Mouse (Mus musculus): ENCODE measurements at regions not wholly inside any gene's neighbourhood (a gene's known extent, or its start where the extent isn't known, plus 50 kb on each side); places are given as distances from the start of the nearest gene placed in this dataset.
A peak's percentile ranks its signal among the peaks of the same experiment; 100 is the strongest.

- DNase-seq, result no peak
Measured at GRCm38 (mm10) chrX:11722730-11723129, 395.1 kb downstream of the H2al1j start.

GRCm38 (mm10) chrX:11724718-11725117, 397.1 kb downstream of the H2al1j start:
- no peak for DNase-seq

GRCm38 (mm10) chrX:11726524-11727231, 399.1 kb downstream of the H2al1j start:
- no peak for DNase-seq

DNA sequence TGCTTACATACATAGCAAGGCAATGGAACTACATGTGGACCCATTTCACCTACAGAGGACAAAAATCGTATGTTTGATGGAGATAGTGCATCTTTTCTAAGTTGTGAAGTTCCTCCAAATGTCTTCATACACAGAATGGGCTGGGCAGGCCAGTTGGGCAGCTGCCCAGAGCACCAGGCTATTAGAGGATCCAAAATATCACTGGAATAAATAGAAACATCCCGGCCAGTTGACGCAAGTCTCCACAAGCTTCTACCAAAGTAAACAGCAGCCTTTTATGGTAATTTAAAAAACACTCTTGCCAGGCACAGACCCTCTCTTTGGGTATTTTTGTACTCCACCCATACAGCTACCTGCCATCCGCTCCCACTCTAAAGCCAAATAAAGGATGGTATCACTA, 400.9 kb downstream of the H2al1j start:
- DNase-seq, result peak; percentile 15

GRCm38 (mm10) chrX:11729992-11730391, 402.4 kb downstream of the H2al1j start:
- DNase-seq, result no peak

DNA sequence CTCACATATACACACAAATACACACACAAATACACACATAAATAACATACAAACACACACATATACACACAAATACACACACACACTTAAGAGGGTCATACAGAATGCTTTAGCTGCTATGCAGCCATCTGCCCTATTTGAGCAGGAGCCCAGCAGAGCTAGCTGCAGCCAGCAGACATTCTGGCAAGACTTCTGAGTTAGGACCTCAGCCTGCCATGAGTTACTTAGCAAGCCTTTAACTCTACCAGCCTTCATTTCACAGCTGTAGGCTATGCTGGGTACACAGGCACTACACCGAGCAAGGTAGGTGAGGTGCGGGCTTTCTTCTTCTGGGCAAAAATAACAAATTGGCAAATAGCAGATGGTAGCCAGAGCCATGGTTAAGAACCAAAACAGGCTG, 404.7 kb downstream of the H2al1j start:
- DNase-seq, result no peak

DNA sequence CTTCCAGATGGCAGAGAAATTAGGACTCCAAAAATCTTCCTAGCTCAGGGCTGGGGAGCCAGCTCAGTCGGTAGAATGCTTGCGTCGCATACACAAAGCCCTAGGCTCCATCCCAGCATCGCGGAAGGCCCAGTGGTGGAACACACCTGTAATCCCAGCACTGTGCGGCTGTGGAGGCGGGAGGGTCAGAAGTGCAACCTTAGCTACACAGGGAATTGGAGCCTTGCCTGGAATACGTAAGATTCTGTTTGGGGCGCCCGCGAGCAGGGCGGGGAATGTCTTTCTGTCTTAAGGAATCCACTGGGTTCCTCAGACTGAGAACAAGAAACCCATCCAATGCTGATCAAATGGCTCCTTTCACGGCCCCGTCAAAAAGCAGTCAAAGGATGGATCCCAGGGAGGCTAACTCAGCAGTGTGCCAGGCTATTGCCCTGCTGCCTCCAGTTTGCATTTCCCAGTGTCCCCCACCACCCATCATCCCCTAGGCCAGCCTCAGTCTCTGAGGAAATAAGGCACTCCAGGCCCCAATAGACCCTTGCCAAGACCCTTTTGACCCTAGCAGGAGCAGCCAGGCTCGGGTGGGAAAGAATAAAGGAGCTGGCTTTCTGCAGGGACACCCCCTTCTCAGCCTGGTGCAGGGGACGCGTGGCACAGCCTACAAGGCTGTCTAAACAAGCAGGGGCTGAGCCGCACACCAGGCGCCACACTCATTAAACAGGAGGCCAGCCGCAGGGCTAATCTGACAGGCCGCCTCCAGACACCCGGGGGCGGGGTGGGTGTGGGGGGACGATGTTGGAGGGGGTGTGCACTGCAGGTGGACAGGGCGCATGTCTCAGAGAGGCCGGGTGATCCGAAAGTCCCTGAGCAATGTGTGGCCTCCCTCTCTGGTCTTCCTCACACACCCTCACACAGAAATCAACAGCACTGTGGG, 407.1 kb downstream of the H2al1j start:
- DNase-seq, result no peak

DNA sequence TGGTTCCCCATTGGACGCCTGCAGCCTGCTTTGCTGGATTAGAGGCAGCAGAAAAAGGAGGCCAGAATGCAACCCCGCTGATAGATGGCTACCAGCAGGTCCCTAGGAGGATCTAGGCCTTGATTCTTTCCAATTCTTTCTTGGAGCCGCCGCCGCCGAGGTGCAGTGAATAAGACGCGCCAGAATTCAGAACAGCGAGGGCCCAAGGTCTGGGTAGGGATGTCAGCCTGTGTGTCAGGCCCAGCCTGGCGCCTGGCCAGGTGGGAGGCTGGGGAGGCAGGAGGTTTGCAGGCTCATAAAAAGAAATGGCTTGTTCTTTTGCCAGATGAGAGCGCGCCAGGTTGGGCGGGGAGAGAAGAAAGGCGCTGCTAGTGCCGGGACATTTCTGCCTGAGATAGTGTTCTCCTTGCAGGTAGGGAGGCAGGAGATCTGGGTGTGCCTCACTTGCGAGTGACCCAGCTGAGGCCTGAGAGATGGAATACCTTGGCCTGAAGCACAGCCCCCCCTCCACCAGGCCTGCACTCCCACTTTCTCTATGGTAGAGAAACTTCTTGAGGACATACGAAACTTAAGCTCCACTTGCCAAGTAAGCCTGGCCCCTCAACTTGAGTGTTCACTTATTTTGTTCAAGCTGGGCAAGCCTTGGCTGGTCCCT, 408.0 kb downstream of the H2al1j start:
- DNase-seq, result peak; percentile 66

DNA sequence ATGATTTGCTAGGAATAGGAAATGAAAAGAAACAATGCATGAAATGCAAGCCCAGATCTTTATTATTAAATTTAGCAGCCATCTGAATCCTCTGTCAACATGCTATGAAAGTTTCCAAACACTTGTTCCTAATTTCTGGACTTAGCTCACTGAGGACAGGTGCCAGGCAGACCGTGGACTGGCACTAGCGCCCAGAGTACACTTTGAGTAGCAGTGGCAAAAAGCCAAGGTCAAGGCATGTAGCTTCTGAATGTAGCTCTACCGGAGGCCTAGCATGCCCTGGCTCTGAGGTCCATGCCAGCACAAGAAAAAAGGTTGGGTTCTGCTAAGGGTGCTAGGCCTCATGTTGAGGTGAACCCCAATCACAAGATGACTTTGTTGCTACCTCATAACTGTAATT, 408.9 kb downstream of the H2al1j start:
- DNase-seq, result no peak

- no peak for DNase-seq
Measured at GRCm38 (mm10) chrX:11739565-11739964, 411.9 kb downstream of the H2al1j start.

DNA sequence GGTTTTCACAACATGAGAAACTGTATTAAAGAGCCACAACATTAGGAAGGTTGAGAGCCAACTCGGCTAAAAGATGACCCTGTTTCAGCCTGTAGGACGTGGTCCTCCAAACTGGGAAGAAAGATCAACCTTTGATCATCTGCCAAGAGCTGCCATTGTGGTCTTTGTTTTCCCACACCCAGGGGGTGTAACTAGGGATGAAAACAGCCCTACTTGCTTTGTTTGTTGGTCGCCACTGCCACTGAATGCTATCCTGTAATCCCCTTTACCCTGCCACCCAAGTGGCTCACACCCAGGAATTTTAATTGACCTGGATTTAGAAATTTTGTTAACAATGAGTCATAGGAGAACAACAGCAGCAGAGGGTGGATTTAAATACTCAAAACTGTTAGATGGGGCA, 414.2 kb downstream of the Bcor start:
- no peak for DNase-seq

- no peak for DNase-seq
Measured at GRCm38 (mm10) chrX:11747386-11748121, 412.6 kb downstream of the Bcor start.

- DNase-seq, result peak; percentile 78
Measured at GRCm38 (mm10) chrX:11748278-11748677, 411.9 kb downstream of the Bcor start.

DNA sequence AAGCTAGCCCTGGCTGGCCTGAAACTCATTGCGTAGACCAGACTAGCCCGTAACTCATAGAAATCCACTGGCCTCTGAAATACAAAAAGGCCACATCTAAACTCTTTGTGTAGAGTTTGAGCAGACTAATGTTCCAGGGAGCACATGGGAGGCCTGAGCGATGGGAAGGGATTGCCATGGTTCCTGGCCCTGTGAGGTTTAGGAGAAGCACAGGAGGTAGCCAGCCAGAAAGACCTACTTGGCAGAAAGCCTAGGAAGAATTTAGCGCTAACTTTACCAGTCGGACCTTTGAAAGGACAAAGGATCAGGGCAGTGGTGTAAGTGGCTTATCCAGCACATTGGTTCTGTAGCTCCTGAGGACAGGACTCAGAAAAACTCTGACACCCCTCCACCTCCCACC, 407.6 kb downstream of the Bcor start:
- no peak for DNase-seq

- DNase-seq, result no peak
Measured at GRCm38 (mm10) chrX:11752973-11753590, 407.1 kb downstream of the Bcor start.

DNA sequence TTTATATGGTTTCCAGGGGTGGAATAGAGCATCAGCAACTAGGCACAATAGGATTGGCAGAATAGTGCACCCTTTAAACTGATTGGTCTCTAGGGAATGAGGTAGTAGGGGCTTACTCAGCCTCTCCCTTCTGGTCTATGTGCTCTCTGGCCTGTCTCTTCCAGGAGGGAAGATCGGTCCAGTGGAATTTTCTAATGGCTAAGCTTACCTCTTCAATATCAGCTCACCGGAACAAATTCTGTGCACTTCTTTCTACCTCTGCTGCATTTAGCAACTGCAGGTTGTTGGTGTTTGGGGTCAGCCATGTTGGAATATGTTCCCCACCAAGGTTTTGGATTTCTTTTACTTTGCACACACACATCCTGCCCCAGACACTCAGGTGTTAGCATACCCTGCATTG, 405.1 kb downstream of the Bcor start:
- no peak for DNase-seq

DNA sequence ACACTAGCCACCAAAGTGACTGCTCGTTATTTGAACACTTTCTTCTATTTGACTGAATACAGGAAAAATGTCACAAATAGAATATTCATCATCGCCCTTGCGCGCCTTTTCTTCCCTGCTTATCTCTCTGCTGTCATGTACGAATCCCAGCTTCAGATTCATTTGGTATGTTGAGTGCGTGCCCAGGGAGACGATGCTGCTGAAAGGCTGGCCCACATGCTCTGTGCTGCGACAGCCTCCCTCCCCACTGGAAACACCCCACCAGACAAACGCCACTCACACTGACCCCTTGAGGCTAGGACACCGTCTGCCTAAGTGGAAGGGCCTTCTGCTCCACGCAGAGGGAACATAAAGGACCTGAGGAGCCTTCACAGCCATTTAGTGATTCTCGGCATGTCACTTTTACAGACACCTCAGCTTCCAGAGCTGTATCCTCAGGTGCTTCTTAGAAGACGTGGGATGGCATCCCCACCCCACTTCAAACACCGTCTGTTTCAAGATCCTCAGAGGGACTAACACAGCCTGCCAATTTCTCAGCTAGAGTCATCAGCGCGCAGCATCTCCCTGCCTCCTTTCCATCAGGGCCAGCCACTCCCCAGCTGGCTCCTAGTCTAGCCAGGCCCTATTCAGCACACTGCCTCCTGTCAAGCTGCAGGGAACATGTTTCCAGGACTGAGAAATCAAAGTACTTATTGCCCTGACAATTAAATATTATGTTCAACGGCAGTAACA, 396.6 kb downstream of the Bcor start:
- no peak for DNase-seq

DNA sequence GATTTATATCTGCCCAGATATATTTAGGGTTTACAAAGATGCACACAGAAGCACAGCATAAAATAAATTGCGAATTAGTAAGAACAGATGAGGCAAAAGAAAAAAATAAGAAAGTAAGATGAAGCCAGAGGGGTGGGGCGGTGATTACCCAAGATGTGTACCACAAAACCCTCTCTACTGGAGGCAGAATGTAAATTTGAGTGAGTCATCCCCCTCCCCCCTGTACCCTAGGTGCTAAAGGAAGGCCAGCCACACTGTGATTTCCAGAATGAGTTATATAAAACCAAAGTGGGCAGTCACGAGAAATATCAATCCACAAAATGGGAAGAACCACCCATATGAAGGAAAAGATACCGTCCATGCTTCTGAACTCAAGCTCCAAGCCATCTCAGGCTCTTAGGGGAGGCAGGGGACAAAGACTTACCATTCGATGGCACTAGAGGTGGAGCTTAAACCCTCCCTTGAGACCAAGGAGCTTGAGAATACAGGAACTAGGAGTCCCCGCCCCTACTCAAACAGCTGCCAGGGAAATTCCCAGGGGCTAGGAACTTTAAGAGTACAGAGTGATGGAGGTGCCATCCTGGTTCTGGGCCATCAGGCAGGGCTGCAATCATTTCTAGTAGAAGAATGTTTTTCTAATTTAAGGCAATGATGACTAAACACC, 383.8 kb downstream of the Bcor start:
- DNase-seq, result no peak

- DNase-seq, result no peak
Measured at GRCm38 (mm10) chrX:11795010-11795409, 365.1 kb downstream of the Bcor start.

DNA sequence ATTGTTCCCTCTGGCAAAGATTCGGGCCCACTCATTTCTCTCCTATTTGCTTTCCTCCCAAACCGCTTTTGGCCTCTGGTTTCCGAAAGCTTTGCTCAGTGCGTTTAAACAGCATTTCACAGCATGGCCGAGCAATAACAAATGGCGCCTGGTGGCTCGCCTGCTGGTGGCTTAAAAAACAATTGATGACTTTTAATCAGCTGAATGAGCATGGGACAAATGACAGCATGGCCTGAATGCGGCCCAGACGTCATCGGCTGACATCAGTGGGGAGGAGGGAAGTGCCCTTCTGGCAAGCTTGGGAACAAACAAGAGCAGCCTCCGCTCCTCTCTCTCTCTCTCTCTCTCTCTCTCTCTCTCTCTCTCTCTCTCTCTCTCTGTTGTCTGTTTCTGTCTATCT, 362.3 kb downstream of the Bcor start:
- DNase-seq, result peak; percentile 14

DNA sequence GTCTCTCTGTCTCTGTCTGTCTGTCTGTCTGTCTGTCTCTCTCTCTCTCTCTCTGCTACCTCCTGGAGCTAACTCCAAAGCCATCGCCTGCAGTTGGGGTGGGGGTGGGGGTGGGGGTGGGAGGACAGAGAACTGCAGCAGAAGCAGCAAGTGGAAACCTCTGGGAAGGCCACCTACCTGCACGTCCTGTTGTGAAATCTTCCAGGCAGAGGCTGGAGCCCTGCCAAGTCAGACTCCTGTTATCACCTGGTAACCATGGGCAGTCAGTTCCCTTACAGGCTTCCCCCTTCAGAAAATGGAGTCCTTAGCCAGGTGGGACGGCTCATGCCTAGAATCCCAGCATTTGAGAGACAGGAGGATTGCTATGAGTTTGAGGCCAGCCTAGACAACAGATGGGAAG, 361.8 kb downstream of the Bcor start:
- DNase-seq, result no peak
